Mouse (Mus musculus) T-cell, adult 2 months (primary cell): ENCODE measurements around the gene Med18.
"Not testable (repeated sequence)": the region's sequence is repeated elsewhere in the genome, so short reads cannot be mapped to it uniquely, and the experiment has no call there.

Experiments
- DNase-seq: peaks from one replicate; pipeline ENCODE4 v3.0.0; 2022; ENCODE audit warnings: low spot score

Med18 gene

DNA sequence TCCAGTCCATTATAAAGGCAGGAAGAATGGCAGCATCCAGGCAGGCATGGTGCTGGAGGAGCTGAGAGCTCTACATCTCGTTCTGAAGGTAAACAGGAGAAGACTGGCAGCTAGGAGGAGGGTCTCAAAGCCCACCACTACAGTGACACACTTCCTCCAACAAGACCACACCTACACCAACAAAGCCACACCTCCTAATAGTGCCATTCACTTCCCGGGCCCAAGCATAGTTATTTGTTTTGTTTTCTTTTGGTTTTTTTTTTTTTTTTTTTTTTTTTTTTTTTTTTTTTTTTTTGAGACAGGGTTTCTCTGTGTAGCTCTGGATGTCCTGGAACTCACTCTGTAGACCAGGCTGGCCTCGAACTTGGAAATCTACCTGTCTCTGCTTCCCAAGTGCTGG lies 18.4 kb upstream of the Med18 start:
- DNase-seq, result not testable (repeated sequence)

DNA sequence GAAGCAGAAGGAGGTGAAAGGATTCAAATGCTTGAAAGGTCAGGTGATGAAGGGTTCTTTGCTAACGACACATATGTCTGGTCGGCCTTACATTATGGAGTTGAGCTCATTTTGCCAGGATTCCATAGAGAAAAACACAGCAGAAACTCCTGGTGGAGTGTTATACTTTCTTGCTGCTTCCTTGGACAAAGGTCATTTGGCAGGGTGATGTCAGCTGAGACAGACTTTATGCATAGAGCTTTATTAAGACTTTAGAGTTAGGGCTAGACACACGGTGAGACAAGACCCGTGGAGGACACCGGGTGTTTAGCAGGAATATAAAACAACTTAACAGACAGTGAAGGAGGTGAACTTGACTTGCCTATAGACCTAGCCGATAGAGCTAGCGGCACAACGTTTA lies 14.1 kb upstream of the Med18 start:
- DNase-seq, result no peak

DNA sequence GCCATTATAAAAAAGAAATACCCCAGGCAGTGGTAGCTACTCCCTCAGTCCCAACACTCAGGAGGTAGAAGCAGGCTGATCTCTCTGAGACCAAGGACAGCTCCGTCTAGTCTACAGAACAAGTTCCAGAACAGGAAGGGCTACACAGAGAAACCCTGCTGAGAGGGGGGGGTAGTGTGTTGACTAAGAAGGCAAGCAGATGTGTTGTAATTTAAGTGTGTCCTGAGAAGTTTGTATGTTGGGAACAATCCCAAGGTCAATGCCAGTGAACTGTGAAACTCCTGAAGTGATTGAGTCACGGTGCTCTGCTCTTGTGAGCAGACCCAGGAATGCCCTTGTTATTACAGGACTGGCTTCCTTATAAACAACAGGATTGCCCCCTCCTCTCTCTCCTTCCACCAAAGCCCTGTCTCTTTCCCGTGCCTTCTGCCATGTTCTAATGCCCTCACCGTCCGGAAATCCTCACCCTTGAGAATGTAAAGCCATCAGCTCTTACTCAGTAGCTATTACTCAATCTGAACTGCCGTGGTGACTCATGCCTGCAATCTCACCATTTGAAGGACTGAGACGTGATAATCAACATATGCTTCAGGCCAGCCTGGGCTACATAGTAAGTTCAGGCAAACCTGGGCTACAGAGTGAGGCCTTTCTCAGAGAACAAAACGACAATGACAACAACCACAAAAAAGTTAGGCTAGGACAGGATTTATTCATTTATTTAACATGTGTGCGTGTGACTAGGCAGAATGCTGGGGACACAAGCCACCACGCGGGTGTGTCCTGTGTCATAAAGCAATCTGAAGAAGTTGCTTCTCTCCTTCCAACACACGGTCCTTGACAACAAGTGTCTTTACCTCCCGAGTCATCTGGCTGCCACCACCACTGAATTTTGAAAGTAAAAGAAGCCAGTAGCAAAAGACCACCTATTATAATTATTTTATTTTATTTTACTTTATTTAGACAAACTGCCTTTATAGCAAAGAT lies 12.5 kb upstream of the Med18 start:
- no peak for DNase-seq

DNA sequence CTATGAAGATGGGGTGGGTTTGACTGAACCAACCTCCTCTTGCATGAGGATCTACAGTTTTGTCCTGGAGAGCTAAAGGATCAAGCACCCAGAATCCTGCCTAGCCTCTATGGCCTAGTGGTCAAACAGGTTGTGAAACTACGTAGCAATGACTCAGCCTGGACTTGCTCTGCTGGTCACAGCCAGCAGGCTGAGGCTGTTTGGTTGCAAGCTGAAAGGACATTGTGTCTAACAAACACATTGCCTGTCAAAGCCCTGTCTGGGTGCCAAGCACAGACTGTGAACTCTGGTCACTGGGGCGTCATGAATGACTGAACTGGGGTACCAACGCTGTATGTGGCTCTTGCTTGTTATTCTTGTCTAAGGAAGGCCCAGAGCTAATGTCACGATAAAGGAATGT lies 10.9 kb upstream of the Med18 start:
- DNase-seq, result no peak

DNA sequence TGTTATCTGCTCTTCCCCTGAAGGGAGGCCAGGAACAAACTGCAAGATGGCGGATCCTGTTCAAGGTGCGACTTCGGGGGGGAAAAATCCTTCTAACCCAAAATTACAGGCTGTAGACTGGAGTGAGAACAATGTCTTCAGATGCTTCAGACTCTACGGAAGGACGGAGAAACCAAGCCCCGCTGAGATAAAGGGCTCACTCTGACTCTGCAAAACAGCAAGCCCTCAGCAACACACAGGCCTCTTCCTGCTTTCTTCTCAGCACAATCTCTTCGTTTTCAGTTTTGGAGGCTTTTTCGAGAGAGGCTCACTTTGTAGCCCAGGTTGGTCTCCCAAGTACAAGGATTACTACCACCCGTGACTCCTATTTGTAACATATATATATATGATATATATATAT lies 9.7 kb upstream of the Med18 start:
- DNase-seq, result no peak

DNA sequence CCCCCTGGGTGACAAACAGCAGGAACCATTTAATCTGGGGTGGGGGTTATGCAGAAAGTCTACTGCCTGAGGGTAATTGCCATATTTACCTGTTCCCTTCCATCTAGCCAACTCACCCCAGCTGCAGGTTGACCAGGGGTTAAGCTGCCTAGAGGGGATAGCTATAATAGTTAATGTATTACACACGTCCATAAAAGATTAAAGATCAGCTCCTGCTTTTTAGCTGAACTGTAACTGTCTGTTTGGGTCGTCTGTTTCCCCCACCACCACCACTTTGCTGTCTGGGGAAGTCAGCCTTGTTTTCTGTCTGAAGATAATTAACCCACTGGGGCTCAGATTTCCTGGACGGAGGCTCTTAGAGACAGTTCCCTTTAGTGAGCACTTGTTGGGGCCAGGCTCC lies 6.2 kb upstream of the Med18 start:
- no peak for DNase-seq

DNA sequence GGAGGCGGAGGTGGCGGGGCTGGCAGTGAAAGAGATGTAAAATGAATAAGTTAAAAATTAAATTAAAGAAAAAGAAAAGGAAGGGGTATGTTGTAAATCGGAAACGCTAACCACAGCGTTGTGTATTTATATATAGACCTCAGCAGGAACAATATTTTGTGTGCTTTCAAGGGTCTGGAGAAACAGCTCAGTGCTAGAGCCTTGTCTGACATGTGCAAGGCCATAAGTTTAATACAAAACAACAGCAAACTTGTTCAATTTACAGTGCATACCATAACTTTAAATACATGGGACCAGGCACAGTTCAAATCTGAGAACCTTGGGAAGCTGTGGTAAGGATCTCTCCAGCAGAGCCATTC lies 513 bp upstream of the Med18 start:
- no peak for DNase-seq

DNA sequence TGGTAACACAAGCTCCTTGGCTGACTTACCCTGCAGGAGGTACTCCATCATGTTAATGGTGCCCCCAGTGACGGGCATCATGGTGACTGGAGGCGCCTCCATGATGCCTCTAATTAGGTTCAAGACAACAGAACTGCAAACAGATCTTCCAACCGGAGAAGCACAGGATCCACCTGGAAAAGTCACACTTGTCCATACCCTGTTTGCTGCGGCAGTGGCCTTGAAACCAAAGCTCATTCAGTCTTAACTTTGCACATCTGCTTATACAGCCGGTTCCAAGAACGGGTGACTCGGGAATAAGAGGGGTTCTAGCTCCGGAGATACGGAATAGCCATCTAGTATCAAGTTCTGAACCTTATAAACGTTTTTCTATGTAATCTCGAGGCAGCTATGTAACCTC lies 885 bp downstream of the Med18 start:
- no peak for DNase-seq

DNA sequence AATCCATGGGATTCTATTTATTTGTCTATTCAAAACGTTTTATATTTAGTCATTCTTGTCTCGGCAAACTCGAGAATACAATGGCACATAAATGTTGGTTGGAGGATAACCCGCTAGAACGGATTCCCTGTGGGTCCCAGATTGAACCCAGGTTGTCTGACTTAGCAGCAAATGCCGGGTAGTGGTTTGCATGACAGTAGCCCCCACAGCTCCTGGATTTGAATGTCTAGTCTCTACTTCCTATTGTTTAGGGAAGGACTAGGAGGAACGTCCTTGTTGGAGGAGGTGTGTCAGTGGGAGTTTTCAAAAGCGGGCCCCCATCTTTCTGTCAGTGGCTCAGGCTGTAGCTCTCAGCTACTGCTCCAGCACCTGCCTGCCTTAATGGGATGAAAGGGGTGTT lies 3.5 kb downstream of the Med18 start:
- DNase-seq, result no peak

DNA sequence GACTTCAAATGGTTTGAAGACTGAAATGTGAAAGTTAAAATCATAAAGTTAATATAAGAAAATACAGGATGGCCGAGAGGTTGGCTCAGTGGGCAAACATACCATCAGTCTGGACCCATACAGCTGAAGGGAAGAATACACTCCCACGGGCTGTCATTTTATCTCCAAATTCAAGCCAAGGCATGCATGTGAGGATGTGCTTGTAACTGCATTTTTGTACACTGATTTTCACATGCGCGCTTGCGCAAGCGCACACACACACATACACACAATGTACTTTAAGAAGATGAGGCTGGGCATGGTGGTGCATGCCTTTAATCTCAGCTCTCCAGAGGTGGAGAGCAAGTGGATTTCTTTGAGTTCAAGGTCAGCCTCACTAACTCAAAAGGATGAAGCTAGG lies 8.2 kb downstream of the Med18 start:
- no peak for DNase-seq

DNA sequence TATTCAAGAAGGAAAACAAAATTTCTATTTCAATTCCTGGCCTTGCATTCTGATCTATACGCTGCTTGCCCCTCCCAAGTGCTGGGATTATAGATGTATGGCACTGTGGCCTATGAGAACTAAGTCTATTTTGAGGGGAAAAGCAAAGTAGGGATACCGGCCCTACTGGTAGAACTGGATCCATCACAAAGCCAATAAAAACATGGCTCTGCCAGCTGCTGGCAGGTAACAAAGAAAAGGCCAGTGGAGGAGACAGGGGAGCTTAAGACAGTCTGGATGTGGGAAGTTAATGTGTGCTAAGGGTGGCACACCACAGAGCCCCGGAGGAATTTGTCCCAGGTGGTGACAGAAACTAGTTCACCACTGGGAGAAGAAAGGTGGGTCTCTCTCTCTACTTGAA lies 8.6 kb downstream of the Med18 start:
- no peak for DNase-seq

DNA sequence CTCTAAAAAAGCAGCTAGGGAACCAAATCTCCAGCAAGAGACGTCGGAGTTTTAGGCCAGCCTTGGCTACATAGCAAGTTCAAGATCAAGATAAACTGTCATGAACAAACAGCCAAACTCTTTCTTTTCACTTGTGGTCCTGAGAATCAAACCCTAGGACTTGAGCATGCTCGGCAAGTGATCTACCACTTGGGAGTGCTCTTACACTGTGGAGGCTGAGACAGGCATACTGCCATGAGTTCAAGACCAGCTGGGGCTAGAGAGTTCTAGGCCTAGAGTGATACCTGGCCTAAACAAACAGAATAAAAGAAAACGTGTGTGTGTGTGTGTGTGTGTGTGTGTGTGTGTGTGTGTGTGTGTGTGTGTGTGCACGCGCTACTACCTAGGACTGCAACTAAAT lies 9.5 kb downstream of the Med18 start:
- no peak for DNase-seq

DNA sequence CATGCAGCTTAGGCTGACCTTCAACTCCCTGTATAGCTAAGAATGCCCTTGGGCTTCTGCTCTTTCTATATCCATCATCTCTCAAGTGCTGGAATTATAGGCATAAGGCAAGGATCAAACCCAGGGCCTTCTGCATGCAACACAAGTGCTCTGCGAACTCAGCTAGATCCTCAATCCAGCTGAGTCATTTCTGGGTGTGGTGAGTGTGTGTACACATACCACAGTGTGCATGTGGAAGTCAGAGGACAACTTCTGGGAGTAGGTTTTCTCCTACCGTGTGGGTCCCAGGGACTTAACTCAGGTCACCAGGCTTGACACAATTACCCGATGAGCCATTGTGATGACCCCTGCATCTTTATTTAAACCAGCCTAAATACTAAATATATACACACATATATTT lies 13.9 kb downstream of the Med18 start:
- DNase-seq, result no peak

DNA sequence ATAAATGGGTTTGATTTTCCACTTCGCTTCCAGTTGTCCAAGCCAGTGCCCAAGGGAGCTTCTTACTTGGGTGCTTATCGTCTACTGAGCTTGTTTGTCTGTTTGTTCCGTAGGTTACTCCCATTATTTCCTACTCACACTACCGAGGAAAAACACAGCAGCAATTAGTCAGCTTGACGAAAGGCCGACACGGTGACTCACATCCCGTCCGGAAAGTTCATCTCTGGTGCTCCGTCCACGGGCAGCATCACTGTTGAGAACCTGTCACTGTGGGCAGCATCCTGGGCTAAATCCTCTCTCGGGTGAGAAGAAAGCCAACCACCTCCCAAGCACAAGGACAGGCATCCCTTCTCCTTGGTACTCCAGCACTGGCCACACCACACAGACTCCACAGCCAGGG lies 17.6 kb downstream of the Med18 start:
- no peak for DNase-seq

DNA sequence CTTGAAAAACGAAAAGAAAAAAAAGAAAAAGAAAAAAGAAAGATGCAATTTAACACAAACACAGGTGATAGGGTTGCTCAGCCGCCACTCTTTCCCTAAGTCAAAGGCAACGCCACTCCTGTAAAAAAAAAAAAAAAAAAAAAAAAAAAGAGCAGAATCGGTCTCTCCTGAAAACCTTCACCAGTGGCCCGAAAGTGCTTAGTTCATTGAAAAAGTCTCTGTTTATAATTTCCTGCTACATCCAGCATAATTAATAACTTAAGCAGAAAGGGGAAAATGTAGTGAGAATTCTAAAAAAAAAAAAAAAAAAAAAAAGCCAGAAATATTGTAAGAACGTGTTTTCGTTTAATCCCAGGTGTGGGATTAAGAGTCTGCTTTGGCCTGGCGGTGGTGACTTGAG lies 19.2 kb downstream of the Med18 start:
- no peak for DNase-seq

DNA sequence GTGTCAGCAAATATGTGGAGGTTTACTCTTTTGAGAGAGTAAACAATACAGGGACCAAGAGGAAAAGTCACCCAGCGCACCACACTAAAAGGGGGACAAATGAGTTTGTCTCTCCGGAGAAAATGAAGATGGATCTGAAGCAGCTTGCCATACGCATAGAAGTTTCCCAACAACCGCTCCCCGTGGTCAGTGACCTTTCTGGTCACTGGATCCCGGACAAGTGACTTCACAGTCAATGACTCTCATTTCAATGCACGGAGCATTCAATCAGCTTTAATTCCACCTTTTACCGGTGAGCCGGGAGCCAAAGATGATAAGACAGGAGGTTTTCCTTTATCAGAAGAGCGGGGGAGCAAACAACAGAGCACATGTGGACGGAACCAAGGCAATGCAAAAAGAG lies 25.9 kb downstream of the Med18 start:
- DNase-seq, result no peak

DNA sequence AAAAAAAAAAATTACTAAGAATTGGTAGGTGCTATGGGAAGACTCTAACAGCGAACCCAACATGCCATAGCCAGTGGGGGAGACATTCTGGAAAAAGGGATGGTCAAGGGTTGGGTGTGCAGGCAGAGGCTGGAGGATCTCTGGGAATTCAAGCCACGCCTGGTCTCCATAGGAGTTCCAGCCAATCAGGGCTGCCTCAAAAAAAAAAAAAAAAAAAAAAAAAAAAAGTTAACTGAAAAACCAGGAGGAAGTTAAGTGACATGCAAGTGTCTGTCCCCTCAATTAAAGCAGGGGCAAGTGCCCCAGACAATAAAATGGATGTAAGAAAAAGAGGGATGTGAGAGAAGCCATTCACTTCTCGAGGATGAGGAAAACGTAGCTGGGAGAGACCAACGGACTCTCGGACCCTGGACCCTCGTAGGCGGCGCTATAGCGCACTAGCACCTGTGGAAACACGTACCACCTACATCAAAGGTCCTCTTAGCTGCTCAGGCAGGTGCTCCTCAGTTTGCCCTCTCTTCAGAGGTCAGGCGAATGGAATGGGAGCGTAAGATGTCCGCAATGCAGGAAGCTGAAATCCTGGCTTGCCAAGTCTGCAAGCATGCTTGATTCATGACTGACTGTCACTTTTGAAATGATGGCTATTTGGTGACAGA lies 30.9 kb downstream of the Med18 start:
- DNase-seq, result no peak

DNA sequence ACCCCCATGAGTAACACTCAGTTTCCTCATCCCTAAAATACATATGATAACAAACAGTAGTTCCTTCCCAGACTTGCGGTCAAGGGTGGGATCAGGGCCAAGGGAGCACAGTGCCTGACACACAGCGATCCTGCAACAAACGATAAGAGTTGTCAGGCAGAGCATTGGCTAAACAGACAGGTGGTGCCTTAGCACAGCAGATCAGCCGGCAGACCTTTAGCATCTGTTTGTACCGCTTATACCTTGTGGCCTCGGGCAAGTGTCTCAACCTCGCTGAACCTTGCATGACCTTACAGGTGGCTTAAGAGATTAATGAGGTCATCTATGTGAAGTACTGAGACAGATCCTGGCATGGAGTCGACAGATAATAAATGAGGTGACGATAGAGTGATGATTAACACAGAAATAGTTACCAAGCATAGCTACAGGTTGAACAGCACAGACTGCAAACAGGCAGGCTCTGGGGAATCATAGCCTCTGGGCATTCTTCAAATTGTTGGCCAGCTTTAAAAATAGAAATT lies 35.6 kb downstream of the Med18 start:
- DNase-seq, result no peak

DNA sequence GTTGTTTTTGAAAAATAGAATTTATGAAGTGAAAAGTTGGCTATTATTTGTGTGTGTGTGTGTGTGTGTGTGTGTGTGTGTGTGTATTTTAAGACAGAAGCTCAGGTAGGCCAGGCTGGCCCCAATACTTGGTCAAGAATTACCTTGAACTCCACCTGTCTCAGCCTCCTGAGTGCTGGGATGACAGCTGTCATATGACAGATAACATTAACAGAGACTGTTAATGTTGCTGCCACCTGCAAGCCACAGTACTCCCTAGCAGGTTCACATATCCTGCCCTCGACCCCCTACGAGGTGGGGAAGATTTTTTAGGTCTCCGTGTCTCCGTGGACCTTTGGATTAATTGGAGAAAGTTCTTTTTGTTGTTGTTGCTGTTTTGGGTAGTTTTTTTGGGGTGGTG lies 36.2 kb downstream of the Med18 start:
- no peak for DNase-seq

DNA sequence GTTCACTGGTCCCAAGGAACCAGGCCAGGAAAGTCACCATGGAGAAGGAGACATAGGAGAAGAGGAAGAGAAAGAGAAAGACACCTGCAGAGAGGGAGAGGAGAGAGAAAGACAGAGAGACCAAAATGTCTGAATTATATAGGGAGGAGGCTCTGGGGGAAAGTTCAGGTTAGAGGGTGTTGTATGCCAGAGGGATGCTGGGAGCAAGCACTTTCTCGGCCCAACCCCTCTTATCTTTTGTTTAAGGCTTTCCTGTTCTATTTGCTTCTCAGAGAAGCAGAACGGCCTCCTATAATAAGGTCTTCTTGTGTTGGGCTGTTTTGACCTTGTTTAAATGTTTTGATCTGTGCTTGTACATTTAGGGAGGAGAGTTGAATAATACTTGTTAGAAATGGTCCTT lies 37.7 kb downstream of the Med18 start:
- DNase-seq, result no peak

DNA sequence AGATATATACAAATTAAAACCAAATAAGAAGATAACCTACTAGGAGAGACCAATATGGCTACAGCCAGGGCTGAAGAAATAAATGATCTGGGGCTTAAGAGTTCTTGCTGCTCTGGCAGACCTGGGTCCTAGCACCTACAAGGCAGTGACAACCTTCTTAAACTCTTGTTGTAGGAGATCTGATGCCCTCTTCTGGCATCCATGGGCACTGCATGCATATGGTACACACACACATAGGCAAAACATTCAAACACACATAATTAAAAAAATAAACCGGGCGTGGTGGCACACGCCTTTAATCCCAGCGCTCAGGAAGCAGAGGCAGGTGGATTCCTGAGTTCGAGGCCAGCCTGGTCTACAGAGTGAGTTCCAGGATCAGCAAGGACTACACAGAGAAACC lies 39.0 kb downstream of the Med18 start:
- peak; percentile 34 for DNase-seq

DNA sequence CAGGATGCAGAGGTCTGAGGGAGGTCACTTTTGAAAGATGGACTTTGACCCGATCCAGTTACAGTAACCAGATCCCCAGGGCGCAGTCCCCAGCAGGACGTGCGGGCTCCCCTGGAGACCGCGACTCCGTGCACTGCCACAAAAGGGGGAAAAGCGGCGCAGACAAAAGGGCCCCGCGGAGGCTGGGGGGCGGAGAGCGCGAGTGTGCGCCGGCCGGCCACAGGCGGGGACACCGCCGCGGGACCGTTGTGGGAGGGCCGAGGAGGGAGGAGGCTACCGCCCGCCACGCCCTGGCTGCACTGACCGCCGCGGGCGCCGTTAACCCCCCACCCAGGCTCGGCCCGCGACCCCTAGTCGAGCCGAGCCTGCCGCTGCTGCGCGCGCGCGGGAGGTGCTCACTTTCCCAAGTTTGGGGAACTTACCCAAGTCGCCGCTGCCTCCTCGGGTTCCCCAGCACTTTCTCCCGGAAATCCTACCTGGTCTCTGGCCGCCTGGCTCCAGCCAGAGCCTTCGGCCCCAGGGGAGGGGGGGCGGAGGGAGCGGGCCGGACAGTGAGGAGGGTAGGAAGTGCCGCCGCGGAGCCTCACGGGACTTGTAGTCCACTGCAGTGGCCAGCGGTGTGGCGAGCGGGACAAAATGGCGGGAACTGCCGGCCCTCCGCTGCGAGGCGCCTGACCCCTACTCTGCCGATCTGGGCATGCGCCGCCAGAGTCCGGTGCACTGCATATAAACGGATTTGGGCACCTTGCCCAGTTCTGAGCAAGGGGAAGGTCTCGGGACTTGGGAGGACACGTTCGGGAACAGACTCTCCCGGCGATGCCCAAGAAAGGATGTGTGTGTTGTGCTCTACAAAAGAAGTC lies 41.6 kb downstream of the Med18 start, which contains the start of gene Phactr4:
Gene Phactr4, minus strand, starts transcription at position 567 of the 860 bp plus-strand sequence.
- DNase-seq, result peak; percentile 44
